Mouse (Mus musculus): ENCODE measurements around the gene Tbc1d8. TPM values are rescaled to one million over a fixed set of nuclear protein-coding genes. Genes with fewer than 3 reads are reported as not detected.

The Tbc1d8 gene
- polyA plus RNA-seq, 1 experiment from 2014 or later, result 7.8 TPM

Other genes starting within 250 kb of the Tbc1d8 start
- gene Rpl31, start 110.9 kb downstream of the Tbc1d8 start, polyA plus RNA-seq (2016; fragmentation: Nextera tagmentation; extraction: Ambion mirVana), result 371 and 423 TPM in 2 replicates
- 24.7 and 28.0 TPM in 2 replicates for gene Cnot11, start 56.2 kb upstream of the Tbc1d8 start, polyA plus RNA-seq (2016; fragmentation: Nextera tagmentation; extraction: Ambion mirVana)
- 28.2 and 30.7 TPM in 2 replicates for gene Rnf149, start 98.7 kb upstream of the Tbc1d8 start, polyA plus RNA-seq (2016; fragmentation: Nextera tagmentation; extraction: Ambion mirVana)
- gene Creg2, start 172.7 kb upstream of the Tbc1d8 start, polyA plus RNA-seq (2016; fragmentation: Nextera tagmentation; extraction: Ambion mirVana), result 1.9 and 2.1 TPM in 2 replicates
- gene Rfx8, start 242.2 kb upstream of the Tbc1d8 start, polyA plus RNA-seq (2016; fragmentation: Nextera tagmentation; extraction: Ambion mirVana), result 0.42 TPM in 1 of 2 replicates, not detected in the other

All from midbrain, embryonic 12.5 days (tissue).